In the genomic region with DNA sequence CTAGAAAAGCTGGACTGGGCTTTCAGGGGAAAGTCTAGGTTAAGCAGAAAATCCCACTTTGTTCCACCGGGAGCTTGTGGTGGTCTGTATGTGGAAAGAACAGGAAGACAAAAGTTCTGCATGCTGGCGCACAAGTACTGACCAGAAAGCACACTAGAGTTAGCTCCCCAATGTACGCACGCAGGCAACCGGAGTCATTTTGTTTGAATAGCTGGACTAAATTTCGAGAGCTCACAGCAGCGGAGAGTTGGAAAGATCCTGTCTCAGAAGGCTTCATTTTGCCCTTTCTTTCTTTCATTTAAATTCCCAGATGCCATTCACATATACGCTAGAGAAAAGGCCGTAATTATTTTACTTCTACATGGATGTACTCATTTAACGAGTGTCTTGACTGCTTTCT, we compare ENCODE assay signal across 16 mouse cellular contexts. TPM values are rescaled to one million over a fixed set of nuclear protein-coding genes. Genes with fewer than 3 reads are reported as not detected.
DNase-seq lines count a peak whose midpoint lies in the region; ATAC-seq and TF ChIP-seq lines count a peak whose summit lies in the region.
"Had no signal": no experiment of that assay in that cellular context is flagged by ENCODE, and none has a peak within 500 bp of the region (broad histone marks: within the 10 kb centered on the region; RNA-seq: fewer than 3 reads in every experiment).

No protein-coding gene starts in this region.

- no peak overlapping the region for H3K4me3 ChIP-seq in lung, embryonic 16.5 days (ENCODE audit: low read length)
- no peak overlapping the region for H3K4me3 ChIP-seq in embryonic facial prominence, embryonic 14.5 days (ENCODE audit: low read depth, low read length)
- peak overlapping the region; percentile 11 for H3K4me3 ChIP-seq in myocyte
- H3K4me3 ChIP-seq: hindbrain, embryonic 15.5 days had no signal

- no peak for DNase-seq in frontal cortex, postnatal 10 days (ENCODE audit: low spot score in 2 of 2)
- DNase-seq in lung, postnatal 10 days, result no peak
- no peak for DNase-seq in embryonic facial prominence, embryonic 14.5 days (ENCODE audit: low spot score)
- no peak for DNase-seq in adrenal gland, postnatal 10 days
- DNase-seq in ovary, adult 18-20 months (ENCODE audit: low spot score), result no peak
- DNase-seq: adrenal gland, adult 2 months; cerebellum, adult 11 months; heart, postnatal 14 days; kidney, postnatal 10 days had no signal

- 59% methylated on average over 10 of the region's 10 CpGs for WGBS in lung, embryonic 16.5 days
- 60% methylated on average over 10 of the region's 10 CpGs for WGBS in embryonic facial prominence, embryonic 14.5 days

- no peak overlapping the region for H3K4me2 ChIP-seq in lung, embryonic 16.5 days (ENCODE audit: low read depth, low read length)
- no peak overlapping the region for H3K4me2 ChIP-seq in embryonic facial prominence, embryonic 14.5 days (ENCODE audit: low read depth, low read length)
- peak overlapping the region; percentile 92 for H3K4me2 ChIP-seq in myocyte (ENCODE audit: low read depth)
- H3K4me2 ChIP-seq: hindbrain, embryonic 15.5 days had no signal

- TF ChIP-seq POLR2A in myocyte (IDR thresholded peaks at IDR 0.05; ENCODE audit: insufficient read length, low read depth), result no peak

- no peaks in the 10 kb centered on the region for H3K9me3 ChIP-seq in lung, embryonic 16.5 days (ENCODE audit: control insufficient read depth, low read length)
- H3K9me3 ChIP-seq in embryonic facial prominence, embryonic 14.5 days (ENCODE audit: control insufficient read depth, low read length), result no peaks in the 10 kb centered on the region
- H3K9me3 ChIP-seq: hindbrain, embryonic 15.5 days had no signal

- ATAC-seq in frontal cortex, adult (ENCODE audit: low TSS enrichment), result peak; percentile 13; the same call in 1 of the 2 replicates
- no peak for ATAC-seq in lung, embryonic 16.5 days (ENCODE audit: low read depth)
- no peak for ATAC-seq in embryonic facial prominence, embryonic 14.5 days (ENCODE audit: low read depth)
- ATAC-seq: intestine, postnatal 0 days had no signal

- H3K27me3 ChIP-seq in lung, embryonic 16.5 days (ENCODE audit: control insufficient read depth, insufficient read depth, low read depth, low read length), result no peaks in the 10 kb centered on the region
- H3K27me3 ChIP-seq in embryonic facial prominence, embryonic 14.5 days (replicated peaks; ENCODE audit: control insufficient read depth, insufficient read depth, low read length), result no peaks in the 10 kb centered on the region
- H3K27me3 ChIP-seq in myocyte (ENCODE audit: control insufficient read depth, insufficient read depth, insufficient read length), result no peaks in the 10 kb centered on the region
- H3K27me3 ChIP-seq: CH12.LX; hindbrain, embryonic 15.5 days had no signal

- H3ac ChIP-seq in myocyte (ENCODE audit: control insufficient read depth, insufficient read length), result no peak overlapping the region

- H3K27ac ChIP-seq in lung, embryonic 16.5 days (ENCODE audit: low read length), result peak overlapping the region; percentile 62
- peak overlapping the region; percentile 1; the same call in 1 of the 2 replicates for H3K27ac ChIP-seq in embryonic facial prominence, embryonic 14.5 days (replicated peaks; ENCODE audit: low read depth, low read length)
- H3K27ac ChIP-seq: hindbrain, embryonic 15.5 days had no signal

- no peak overlapping the region for H3K9ac ChIP-seq in lung, embryonic 16.5 days (ENCODE audit: low read length)
- H3K9ac ChIP-seq in embryonic facial prominence, embryonic 14.5 days (ENCODE audit: low read depth, low read length), result no peak overlapping the region
- H3K9ac ChIP-seq: hindbrain, embryonic 15.5 days; liver, postnatal 0 days had no signal

- H3K79me2 ChIP-seq in myocyte (ENCODE audit: control insufficient read depth, insufficient read depth), result no peaks in the 10 kb centered on the region

- no peaks in the 10 kb centered on the region for H3K36me3 ChIP-seq in lung, embryonic 16.5 days (ENCODE audit: control insufficient read depth, insufficient read depth, low read length)
- no peaks in the 10 kb centered on the region for H3K36me3 ChIP-seq in embryonic facial prominence, embryonic 14.5 days (ENCODE audit: control insufficient read depth, insufficient read depth, low read length)
- no peaks in the 10 kb centered on the region for H3K36me3 ChIP-seq in myocyte (ENCODE audit: control insufficient read depth, insufficient read depth)
- H3K36me3 ChIP-seq: hindbrain, embryonic 15.5 days had no signal

- H3K4me1 ChIP-seq in lung, embryonic 16.5 days (replicated peaks; ENCODE audit: control insufficient read depth, insufficient read depth, low read length), result peaks cover 30% of the 10 kb centered on the region
- peaks cover 21% of the 10 kb centered on the region for H3K4me1 ChIP-seq in embryonic facial prominence, embryonic 14.5 days (ENCODE audit: control insufficient read depth, insufficient read depth, low read length)
- H3K4me1 ChIP-seq: hindbrain, embryonic 15.5 days had no signal

TF ChIP-seq in myocyte, 11 proteins besides CTCF, POLR2A, EP300 and RAD21:
- no peak for TF ChIP-seq CEBPB (IDR thresholded peaks at IDR 0.05; ENCODE audit: insufficient read depth, poor library complexity, severe bottlenecking)

RNA-seq across cellular contexts. Expression of gene Dusp6, which starts 20.3 kb away (rescaled TPM):
- polyA plus RNA-seq in lung, embryonic 16.5 days (2015; fragmentation: Nextera tagmentation; extraction: Ambion mirVana), result 79.3 and 80.3 TPM in 2 replicates
- 65.2 and 79.7 TPM in 2 replicates for polyA plus RNA-seq in embryonic facial prominence, embryonic 14.5 days (2014; fragmentation: Nextera tagmentation; extraction: Ambion mirVana)
- polyA plus RNA-seq in myocyte (2012; fragmentation: generic; extraction: Trizol), result 21.6 TPM
- total RNA-seq in adrenal gland, postnatal 10 days (2021), result 10 to 100 TPM; 90.0 to 93.5 TPM
